Mouse (Mus musculus) lung, postnatal 0 days (tissue): ENCODE measurements at regions not wholly inside any gene's neighbourhood (a gene's known extent, or its start where the extent isn't known, plus 50 kb on each side); places are given as distances from the start of the nearest gene placed in this dataset.

Experiments
- CTCF ChIP-seq: IDR thresholded peaks from 2 replicates; pipeline ENCODE4 v1.5.1; 2016; ENCODE audit warnings: antibody characterized with exemption, mild to moderate bottlenecking
- EP300 ChIP-seq: IDR thresholded peaks from 2 replicates; pipeline ENCODE4 v1.6.1; 2016; ENCODE audit warnings: antibody characterized with exemption, mild to moderate bottlenecking, control low read depth

DNA sequence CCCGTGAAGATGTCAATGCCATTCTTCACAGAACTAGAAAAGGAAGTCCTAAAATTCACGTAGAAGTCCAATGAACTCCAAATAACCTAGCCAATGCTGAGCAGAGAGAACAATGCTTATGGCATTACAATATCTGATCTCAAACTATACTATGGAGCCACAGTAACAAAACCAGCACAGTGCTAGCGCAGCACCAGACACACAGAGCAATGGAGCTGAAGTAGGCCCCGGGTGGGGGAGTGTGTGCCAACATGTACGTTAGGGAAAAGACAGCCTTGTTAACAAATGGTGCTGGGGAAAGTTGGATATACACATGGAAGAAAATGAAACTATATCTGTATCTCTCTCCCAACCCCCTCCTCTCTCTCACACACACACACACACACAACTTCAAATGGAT lies 409.8 kb downstream of the Rps24 start:
- TF ChIP-seq CTCF (no peak), EP300 (no peak)
